Mouse (Mus musculus) myocyte (in vitro differentiated cells): ENCODE measurements around the gene Myh4. TPM values are rescaled to one million over a fixed set of nuclear protein-coding genes. Genes with fewer than 3 reads are reported as not detected.

ENCODE experiments used
- H3K27me3 ChIP-seq: one replicate; pipeline ENCODE4 v1.6.1; 2011; ENCODE audit not compliant: control insufficient read depth, insufficient read depth, insufficient read length
- H3K36me3 ChIP-seq: one replicate; pipeline ENCODE4 v1.6.1; 2011; ENCODE audit not compliant: control insufficient read depth, insufficient read depth
- H3K4me2 ChIP-seq: one replicate; pipeline ENCODE4 v1.6.1; 2011; ENCODE audit warnings: low read depth, control low read depth
- H3K4me3 ChIP-seq: one replicate; pipeline ENCODE4 v1.5.1; 2011; ENCODE audit warnings: mild to moderate bottlenecking, control low read depth, moderate library complexity
- H3K79me2 ChIP-seq: one replicate; pipeline ENCODE4 v1.6.1; 2011; ENCODE audit not compliant: control insufficient read depth, insufficient read depth
- H3ac ChIP-seq: one replicate; pipeline ENCODE4 v1.6.1; 2011; ENCODE audit not compliant: control insufficient read depth, insufficient read length
- CEBPB ChIP-seq: IDR thresholded peaks from 2 replicates; pipeline ENCODE4 v1.6.1; 2011; ENCODE audit warnings: mild to moderate bottlenecking, moderate library complexity; ENCODE audit not compliant: poor library complexity, insufficient read depth, severe bottlenecking
- E2F4 ChIP-seq: IDR thresholded peaks from one replicate; pipeline ENCODE4 v1.6.1; 2011; ENCODE audit warnings: mild to moderate bottlenecking, control low read depth, moderate library complexity; ENCODE audit not compliant: insufficient read depth
- MAX ChIP-seq: IDR thresholded peaks from one replicate; pipeline ENCODE4 v1.6.1; 2011; ENCODE audit warnings: low read depth, mild to moderate bottlenecking, control low read depth
- MYOD1 ChIP-seq, 3 experiments: IDR thresholded peaks; one replicate each; pipeline ENCODE4 v1.6.1; 2011; ENCODE audit warnings: control low read depth in 2 of 3, low read depth in 2 of 3, mild to moderate bottlenecking in 2 of 3, moderate library complexity in 1 of 3; ENCODE audit not compliant: insufficient read length in 2 of 3, control insufficient read depth in 1 of 3
- MYOG ChIP-seq, 3 experiments: IDR thresholded peaks; one replicate each; pipeline ENCODE4 v1.6.1; 2011; ENCODE audit warnings: control low read depth in 2 of 3, low read depth in 2 of 3, mild to moderate bottlenecking in 2 of 3; ENCODE audit not compliant: insufficient read length in 2 of 3, control insufficient read depth in 1 of 3, insufficient read depth in 1 of 3
- POLR2A ChIP-seq: IDR thresholded peaks from one replicate; pipeline ENCODE4 v1.6.1; 2011; ENCODE audit warnings: low read depth, mild to moderate bottlenecking, control low read depth, moderate library complexity; ENCODE audit not compliant: insufficient read length
- POLR2AphosphoS2 ChIP-seq: IDR thresholded peaks from one replicate; pipeline ENCODE4 v1.6.1; 2011; ENCODE audit warnings: low read depth, control low read depth; ENCODE audit not compliant: insufficient read length
- REST ChIP-seq: IDR thresholded peaks from one replicate; pipeline ENCODE4 v1.6.1; 2011; ENCODE audit warnings: mild to moderate bottlenecking, control low read depth, moderate library complexity; ENCODE audit not compliant: insufficient read depth, insufficient read length
- SRF ChIP-seq: IDR thresholded peaks from one replicate; pipeline ENCODE4 v1.6.1; 2011; ENCODE audit warnings: low read depth; ENCODE audit not compliant: control insufficient read depth, insufficient read length
- TCF12 ChIP-seq: IDR thresholded peaks from one replicate; pipeline ENCODE4 v1.6.1; 2011; ENCODE audit warnings: mild to moderate bottlenecking, control low read depth; ENCODE audit not compliant: poor library complexity, insufficient read depth, severe bottlenecking
- TCF3 ChIP-seq: IDR thresholded peaks from one replicate; pipeline ENCODE4 v1.6.1; 2011; ENCODE audit warnings: low read depth, control low read depth; ENCODE audit not compliant: insufficient read length
- USF1 ChIP-seq: IDR thresholded peaks from one replicate; pipeline ENCODE4 v1.6.1; 2011; ENCODE audit warnings: low read depth, mild to moderate bottlenecking, control low read depth, moderate library complexity
- polyA plus RNA-seq: library from polyadenylated mRNA; unstranded; fragments of >200 nt; fragmentation: generic; extraction: Trizol; gene quantifications from one replicate; pipeline ENCODE4 v1.2.1, GENCODE M21; 2012; ENCODE audit warnings: missing spikeins

Gene Myh4
- polyA plus RNA-seq, 1 experiment: 15.9 TPM

DNA sequence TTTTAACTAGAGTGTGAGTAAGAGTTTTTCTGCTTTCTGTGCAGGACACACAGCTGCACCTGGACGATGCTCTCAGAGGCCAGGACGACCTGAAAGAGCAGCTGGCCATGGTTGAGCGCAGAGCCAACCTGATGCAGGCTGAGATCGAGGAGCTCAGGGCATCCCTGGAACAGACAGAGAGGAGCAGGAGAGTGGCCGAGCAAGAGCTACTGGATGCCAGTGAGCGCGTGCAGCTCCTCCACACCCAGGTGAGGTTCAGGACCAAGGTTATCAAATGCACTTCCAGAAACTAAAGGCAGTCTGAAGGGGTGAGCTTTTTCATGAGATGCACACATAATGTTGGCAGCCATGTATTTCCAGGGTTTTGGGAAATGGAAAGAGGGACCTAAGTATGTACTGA, 19.2 kb downstream of the Myh4 start:
- Histone ChIP-seq H3K4me2 (no peak overlapping the region), H3K27me3 (no peaks in the 10 kb centered on the region), H3K4me3 (no peak overlapping the region), H3K79me2 (no peaks in the 10 kb centered on the region), H3K36me3 (no peaks in the 10 kb centered on the region), H3ac (no peak overlapping the region)
- TF ChIP-seq SRF (no peak), USF1 (no peak), MYOG (IDR thresholded peaks at IDR 0.05; ENCODE audit: control insufficient read depth in 1 of 3, insufficient read depth in 1 of 3, insufficient read length in 2 of 3, low read depth in 2 of 3) (no peak), POLR2A (no peak), POLR2AphosphoS2 (no peak), MYOD1 (IDR thresholded peaks at IDR 0.05; ENCODE audit: control insufficient read depth in 1 of 3, insufficient read length in 2 of 3, low read depth in 2 of 3) (no peak), CEBPB (no peak), TCF3 (no peak), E2F4 (no peak), MAX (no peak), TCF12 (no peak), REST (no peak)

DNA sequence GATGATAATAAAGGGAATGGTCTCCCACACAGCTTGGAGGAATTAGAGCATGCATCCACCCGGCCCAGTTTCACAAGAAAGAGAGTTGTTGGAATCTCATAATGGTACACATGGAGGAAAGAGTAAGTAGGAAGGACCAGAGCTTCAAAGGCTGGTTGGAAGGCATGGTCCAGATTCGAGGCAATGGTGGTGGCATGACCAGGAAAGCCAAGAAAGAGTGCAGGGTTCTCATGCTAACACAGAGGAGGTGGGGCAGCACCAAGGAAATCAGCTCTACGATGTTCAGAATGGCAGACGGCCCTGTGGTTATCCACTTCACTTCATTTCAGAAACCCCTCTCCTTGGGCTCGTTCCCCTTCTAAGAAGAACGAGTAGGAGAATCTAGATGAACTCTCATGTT, 23.1 kb downstream of the Myh4 start:
- Histone ChIP-seq H3ac (no peak overlapping the region), H3K79me2 (no peaks in the 10 kb centered on the region), H3K27me3 (no peaks in the 10 kb centered on the region), H3K4me3 (no peak overlapping the region), H3K4me2 (no peak overlapping the region), H3K36me3 (no peaks in the 10 kb centered on the region)
- TF ChIP-seq POLR2A (no peak), MYOD1 (IDR thresholded peaks at IDR 0.05; ENCODE audit: control insufficient read depth in 1 of 3, insufficient read length in 2 of 3, low read depth in 2 of 3) (no peak), MYOG (IDR thresholded peaks at IDR 0.05; ENCODE audit: control insufficient read depth in 1 of 3, insufficient read depth in 1 of 3, insufficient read length in 2 of 3, low read depth in 2 of 3) (no peak), TCF12 (no peak), POLR2AphosphoS2 (no peak), SRF (no peak), E2F4 (no peak), TCF3 (no peak), MAX (no peak), USF1 (no peak), REST (no peak), CEBPB (no peak)

GRCm38 (mm10) chr11:67276601-67277174, 38.9 kb downstream of the Myh4 start, which contains the start of gene Myh8:
Gene Myh8 (plus strand): TSS chr11:67277124.
- Histone ChIP-seq H3K4me2 (no peak within 1 kb of the TSS), H3K4me3 (no peak within 1 kb of the TSS), H3ac (no peak within 1 kb of the TSS), H3K27me3 (no peaks in the 10 kb centered on the region), H3K79me2 (no peaks in the 10 kb centered on the region), H3K36me3 (no peaks in the 10 kb centered on the region)
- TF ChIP-seq MYOD1 (IDR thresholded peaks at IDR 0.05; ENCODE audit: control insufficient read depth in 1 of 3, insufficient read length in 2 of 3, low read depth in 2 of 3) (no peak), MAX (no peak), POLR2A (no peak), MYOG (IDR thresholded peaks at IDR 0.05; ENCODE audit: control insufficient read depth in 1 of 3, insufficient read depth in 1 of 3, insufficient read length in 2 of 3, low read depth in 2 of 3) (no peak), REST (no peak), POLR2AphosphoS2 (no peak), CEBPB (no peak), E2F4 (no peak), TCF3 (no peak), USF1 (no peak), TCF12 (no peak), SRF (no peak)

DNA sequence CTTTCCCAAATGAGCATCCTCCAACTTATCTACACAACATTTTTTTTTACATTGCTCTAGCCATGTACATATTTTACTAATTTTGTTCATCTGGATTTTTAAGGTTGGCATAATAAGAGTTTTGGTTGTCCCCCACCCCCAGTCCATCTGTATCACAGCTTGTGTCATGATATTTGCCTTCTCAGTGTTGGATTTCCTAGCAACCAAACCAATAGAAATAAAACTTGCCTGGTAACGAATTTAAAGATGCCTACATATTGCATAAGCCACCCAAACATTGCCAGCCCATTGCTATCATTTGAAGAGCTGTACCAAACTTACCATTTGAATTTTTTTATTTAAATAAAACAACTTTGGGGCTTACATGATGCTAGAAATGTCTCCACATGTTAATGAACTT, 55.6 kb downstream of the Myh4 start:
- Histone ChIP-seq H3K36me3 (no peaks in the 10 kb centered on the region), H3K27me3 (no peaks in the 10 kb centered on the region), H3K4me3 (no peak overlapping the region), H3ac (no peak overlapping the region), H3K4me2 (no peak overlapping the region), H3K79me2 (no peaks in the 10 kb centered on the region)
- TF ChIP-seq TCF12 (no peak), POLR2A (no peak), USF1 (no peak), MYOG (IDR thresholded peaks at IDR 0.05; ENCODE audit: control insufficient read depth in 1 of 3, insufficient read depth in 1 of 3, insufficient read length in 2 of 3, low read depth in 2 of 3) (no peak), E2F4 (no peak), SRF (no peak), REST (no peak), MYOD1 (IDR thresholded peaks at IDR 0.05; ENCODE audit: control insufficient read depth in 1 of 3, insufficient read length in 2 of 3, low read depth in 2 of 3) (no peak), POLR2AphosphoS2 (no peak), CEBPB (no peak), TCF3 (no peak), MAX (no peak)

Other genes with a start within 250 kb of the Myh4 start
- 0.70 TPM for gene Tmem220, start 212.9 kb upstream of the Myh4 start, polyA plus RNA-seq
- gene Adprm, start 185.4 kb upstream of the Myh4 start, polyA plus RNA-seq: 13.1 TPM
- 14.7 TPM for gene Sco1, start 185.4 kb upstream of the Myh4 start, polyA plus RNA-seq
- gene Myh3, start 159.7 kb upstream of the Myh4 start, polyA plus RNA-seq: 876 TPM
- gene Myh2, start 67.0 kb upstream of the Myh4 start, polyA plus RNA-seq: 0.54 TPM
- gene Myh1, start 38.0 kb upstream of the Myh4 start, polyA plus RNA-seq: 7.4 TPM
- gene Myh8, start 39.1 kb downstream of the Myh4 start, polyA plus RNA-seq: 10.4 TPM
- 0.22 TPM for gene Myh13, start 83.6 kb downstream of the Myh4 start, polyA plus RNA-seq
- gene Gas7, start 217.4 kb downstream of the Myh4 start, polyA plus RNA-seq: 0.02 TPM